Mouse (Mus musculus): ENCODE results near the gene Skint9. TPM values are rescaled to one million over a fixed set of nuclear protein-coding genes. Genes with fewer than 3 reads are reported as not detected.

Skint9 gene
- total RNA-seq (2023): not detected

DNA sequence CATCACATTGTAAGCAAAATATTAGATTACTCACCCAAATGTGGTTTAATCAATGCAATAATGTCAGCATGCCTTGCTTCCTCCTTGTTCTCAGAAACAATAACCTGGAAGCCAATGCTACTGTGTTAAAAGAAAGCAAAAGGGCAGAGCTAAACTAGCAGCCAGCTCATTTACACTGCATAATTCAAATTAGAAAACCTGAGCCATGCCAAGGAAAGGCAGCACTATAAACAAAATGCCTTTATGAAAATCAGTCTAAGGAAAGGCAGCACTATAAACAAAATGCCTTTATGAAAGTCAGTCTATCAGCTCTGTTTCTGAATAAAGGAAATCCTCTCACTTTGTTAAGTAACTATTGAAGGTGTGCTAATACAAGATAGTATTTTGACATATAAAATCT is at the start of gene Skint9:
Skint9 (minus strand) TSS at position 101 of the 400 bp plus-strand sequence.

Other genes with a start within 250 kb of the Skint9 start
- gene Skint3, start 201.7 kb downstream of the Skint9 start, total RNA-seq (2023): not detected
- not detected for gene Skint2, start 123.2 kb upstream of the Skint9 start, total RNA-seq (2023)